Mouse (Mus musculus) small intestine, adult 2 months (tissue): Measurements from ENCODE around the gene Pcsk1n.

ENCODE experiments used
- CTCF ChIP-seq: fragments of 200-500 bp; IDR thresholded peaks from 2 replicates; pipeline ENCODE4 v1.5.1; 2012; ENCODE audit warnings: low read depth, mild to moderate bottlenecking, control low read depth, inconsistent platforms, low read length, moderate library complexity, mixed read lengths; ENCODE audit not compliant: insufficient replicate concordance, insufficient read length; ENCODE audit errors: extremely low read depth
- POLR2A ChIP-seq: fragments of 200-500 bp; IDR thresholded peaks from 2 replicates; pipeline ENCODE4 v1.6.1; 2012; ENCODE audit warnings: low read depth, mild to moderate bottlenecking, control low read depth, inconsistent platforms, low read length, moderate library complexity

DNA sequence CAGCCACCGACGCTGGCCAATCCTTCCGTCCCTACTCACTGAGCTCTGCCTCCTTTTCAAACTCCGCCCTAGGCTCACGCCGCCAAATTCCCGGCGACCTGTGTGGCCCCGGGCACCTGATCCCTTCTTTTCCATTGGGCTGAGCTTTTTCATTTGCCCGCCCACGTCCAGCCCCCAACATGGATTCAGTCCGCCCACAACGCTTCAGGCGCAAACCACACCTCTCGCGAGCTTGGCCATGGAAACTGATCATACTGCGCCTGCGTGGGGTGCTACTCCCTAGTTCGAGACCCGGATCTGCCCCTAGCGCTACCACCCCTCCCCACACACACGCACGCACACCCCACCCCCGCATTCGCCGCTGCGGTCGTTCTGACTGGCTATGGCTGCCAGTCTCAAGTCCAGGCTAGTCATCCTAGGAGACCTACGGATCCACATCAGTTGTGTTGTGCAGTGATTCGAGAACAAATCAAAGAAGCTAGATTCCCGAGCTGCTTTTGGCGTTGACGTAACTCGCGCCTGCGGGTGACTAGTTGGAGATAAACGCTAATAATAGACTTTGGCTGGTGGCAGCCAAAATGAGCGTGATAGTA is 28.4 kb downstream of the Pcsk1n start:
- TF ChIP-seq CTCF, result no peak
- no peak for TF ChIP-seq POLR2A
